Mouse (Mus musculus): ENCODE measurements around the gene Fam155a. TPM values are rescaled to one million over a fixed set of nuclear protein-coding genes. Genes with fewer than 3 reads are reported as not detected.

The Fam155a gene
- total RNA-seq, 2 experiments from 2014 or later, result not detected

DNA sequence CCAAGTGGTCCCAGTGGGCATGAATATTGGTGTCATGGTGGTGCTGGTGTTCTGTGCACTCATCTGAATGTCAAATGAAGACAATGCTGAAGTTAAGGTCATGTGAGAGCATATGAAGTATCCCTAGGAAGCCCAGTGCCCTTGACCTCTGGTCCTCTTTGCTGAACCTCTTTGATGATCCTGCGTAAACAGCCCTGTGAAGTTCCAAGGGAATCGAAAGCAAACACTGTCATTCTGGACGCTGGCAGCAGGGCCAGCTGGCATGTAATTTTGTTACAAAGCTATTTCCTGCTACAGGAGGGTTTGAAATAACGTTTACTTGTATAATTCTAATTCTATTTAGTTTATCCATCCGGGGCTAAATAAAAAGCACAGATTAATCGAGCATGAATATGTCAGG, 270.2 kb downstream of the Fam155a start:
- DNase-seq, result no peak
- intact Hi-C loops (cut with DNase I), result no loop called here

DNA sequence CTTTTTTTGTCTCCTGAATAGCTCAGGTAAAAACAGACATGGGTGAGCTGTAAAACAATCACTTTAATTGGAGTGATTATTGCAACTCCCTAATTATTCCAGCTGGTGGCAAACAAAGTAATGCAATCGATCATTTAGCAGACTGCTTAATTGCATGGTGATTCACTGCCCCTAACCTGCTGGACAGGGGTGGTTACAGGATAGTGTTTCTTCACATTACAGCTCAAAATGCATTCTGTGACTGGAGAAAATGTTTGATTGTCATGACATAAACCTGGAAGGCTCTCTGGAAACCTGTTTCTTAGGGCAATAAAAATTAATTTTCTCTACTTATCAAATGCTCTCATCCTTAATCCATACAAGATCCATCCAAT, 276.7 kb downstream of the Fam155a start:
- intact Hi-C loops (cut with DNase I), result no loop called here
- no peak for DNase-seq

DNA sequence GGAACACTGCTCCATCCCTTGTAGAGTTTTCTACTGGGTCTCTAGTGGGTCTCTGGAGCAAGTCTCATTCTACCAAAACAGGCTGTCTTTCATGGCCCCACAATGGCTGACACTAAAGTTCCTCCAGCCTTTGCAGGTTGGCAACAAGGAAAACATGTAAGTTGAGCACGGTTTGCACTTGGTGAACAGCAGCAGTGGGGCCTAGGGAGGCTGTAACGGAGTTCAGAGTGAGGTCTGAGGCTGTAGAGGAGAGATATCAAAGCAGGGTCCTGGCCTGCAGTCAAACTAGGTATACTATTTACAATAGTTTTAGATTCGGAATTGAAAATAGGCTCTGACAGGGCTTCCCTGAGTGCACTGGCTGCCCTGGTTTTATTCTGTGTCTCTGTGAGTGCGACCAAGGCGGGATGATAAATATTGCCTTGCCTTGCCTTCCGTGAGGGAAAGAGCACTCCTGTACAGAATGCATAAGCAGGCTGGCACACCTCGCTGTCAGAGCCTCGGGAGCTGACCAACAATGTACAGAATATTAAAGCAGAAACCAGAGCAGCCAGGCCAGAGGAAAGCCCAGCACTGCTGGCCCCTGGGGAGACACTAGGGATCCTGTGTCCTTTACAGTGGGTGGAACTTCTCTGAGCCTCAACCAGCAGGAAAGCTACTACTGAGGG, 277.3 kb downstream of the Fam155a start:
- no peak for DNase-seq
- intact Hi-C loops (cut with DNase I), result no loop called here

- DNase-seq, result no peak
- intact Hi-C loops (cut with DNase I), result no loop called here
These were observed 288.4 kb downstream of the Fam155a start for GRCm38 (mm10) chr8:9482565-9482964.

DNA sequence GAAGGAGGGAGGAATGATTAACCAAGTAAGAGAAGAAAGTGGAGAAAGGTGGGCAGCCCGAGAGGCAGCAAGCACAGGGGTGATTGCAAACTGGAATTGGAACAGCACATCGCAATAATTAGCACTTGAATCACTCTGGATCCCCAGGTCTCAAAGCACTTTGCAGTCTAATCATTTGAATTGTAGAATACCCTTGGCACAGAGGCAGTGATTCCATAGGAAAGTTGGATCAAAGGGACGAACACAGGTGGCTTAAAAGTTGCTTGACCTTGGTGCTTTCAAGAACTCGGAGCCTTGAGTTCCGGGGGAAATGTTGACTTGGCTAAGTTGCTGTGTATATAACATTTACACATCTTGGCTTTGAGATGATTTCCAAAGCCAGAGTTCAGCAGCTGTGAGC, 299.7 kb downstream of the Fam155a start:
- intact Hi-C loops (cut with DNase I), result no loop called here
- no peak for DNase-seq

DNA sequence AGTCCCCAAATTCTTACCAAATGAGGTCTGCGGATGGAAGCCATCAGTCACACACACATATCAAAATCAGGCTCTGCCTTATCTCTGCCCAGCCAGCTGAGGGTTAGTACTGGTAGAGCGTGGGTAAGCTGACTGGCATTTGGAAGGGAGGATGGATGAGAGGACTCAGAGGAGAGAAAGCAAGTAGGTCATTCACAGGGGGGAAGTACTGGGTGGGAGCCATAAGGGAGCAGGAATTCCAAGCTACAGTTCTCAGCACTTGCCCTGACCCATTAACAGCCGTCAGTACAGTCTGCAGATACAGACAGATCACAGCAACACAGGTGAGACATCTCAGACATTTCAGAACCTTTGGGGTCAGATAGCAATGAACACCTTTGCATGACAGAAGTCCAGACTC, 300.8 kb downstream of the Fam155a start:
- intact Hi-C loops (cut with DNase I), result no loop called here
- DNase-seq, result no peak

DNA sequence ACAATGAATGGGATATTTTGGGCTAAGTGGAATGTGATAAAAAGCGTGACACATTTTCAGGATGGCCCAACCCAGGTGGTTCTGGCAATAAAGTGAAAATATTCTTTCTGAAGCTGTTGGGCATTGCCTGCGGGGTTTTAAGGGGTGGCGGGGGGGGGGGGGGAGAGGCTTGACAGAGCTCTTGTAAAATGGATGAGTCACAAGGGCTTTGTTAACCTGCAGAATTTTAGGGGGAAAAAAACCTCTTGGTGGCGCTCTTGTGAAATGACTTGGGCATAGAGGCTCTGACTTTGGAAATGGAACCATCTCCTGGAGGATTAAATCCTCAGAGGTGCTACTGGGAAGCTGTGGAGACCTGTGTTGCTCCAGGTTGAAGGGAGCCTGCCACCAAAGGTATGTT, 309.9 kb downstream of the Fam155a start:
- intact Hi-C loops (cut with DNase I), result no loop called here
- no peak for DNase-seq

DNA sequence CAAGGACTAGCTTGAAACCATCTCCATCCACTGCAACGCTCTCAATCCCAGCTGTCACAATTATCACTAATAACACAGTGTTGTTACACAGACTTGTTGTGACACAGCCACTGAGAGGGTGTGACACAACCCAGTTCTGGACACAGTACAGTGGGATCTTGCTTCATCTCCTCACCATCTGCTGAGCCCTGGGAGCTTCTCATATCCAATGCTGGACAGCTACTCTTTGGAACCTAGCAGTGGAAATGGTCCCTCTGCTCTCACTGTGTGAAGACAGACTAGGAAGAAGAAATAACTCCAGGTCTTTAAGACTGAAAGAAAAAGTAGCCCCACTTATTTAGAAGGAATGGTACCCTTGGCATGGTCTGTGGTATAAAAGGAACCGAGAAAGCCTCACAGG, 310.3 kb downstream of the Fam155a start:
- DNase-seq, result no peak
- intact Hi-C loops (cut with DNase I), result no loop called here

DNA sequence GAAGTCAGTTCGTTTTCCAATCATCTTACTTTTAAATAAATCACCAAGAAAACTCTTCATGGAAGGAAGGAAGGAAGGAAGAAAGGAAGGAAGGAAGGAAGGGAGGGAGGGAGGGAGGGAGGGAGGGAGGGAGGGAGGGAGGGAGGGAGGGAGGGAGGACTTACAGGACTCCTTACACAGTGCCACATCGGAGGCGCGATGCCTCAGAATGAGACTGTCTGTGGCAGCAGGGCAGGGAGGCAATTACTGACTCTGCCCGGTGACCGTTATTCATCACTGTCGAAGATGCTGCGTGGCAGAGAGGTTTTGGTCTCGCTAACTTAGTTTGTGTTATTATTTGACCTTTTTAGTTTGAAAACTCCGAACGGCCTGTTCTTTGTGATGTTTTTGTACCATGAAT, 312.3 kb downstream of the Fam155a start:
- no peak for DNase-seq
- intact Hi-C loops (cut with DNase I), result no loop called here

DNA sequence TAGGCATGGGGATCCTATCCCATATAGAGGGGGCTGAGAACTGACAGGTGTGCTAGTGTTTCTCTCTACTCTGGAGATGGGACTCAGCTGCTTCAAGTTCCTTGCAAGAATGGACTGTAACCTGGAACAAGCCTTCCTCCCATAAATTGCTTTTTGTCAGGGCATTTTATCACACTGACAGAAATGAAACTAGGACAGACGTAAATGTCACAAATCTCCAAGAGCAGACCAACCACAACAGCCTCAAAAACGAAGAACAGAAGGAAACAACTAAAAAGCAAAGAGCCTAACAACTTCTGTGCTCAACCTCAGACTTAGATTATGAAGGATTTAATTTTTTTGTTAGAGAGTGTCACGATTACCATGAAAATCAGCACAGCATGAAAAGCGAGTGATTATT, 315.8 kb downstream of the Fam155a start:
- intact Hi-C loops (cut with DNase I), result no loop called here
- DNase-seq, result no peak

GRCm38 (mm10) chr8:9453742-9454141, 317.2 kb downstream of the Fam155a start:
- intact Hi-C loops (cut with DNase I), result no loop called here
- no peak for DNase-seq

- intact Hi-C loops (cut with DNase I), result no loop called here
- DNase-seq, result no peak
These were observed 319.4 kb downstream of the Fam155a start for GRCm38 (mm10) chr8:9451543-9451942.

- intact Hi-C loops (cut with DNase I), result no loop called here
- DNase-seq, result no peak
These were observed 322.3 kb downstream of the Fam155a start for GRCm38 (mm10) chr8:9448613-9449012.

DNA sequence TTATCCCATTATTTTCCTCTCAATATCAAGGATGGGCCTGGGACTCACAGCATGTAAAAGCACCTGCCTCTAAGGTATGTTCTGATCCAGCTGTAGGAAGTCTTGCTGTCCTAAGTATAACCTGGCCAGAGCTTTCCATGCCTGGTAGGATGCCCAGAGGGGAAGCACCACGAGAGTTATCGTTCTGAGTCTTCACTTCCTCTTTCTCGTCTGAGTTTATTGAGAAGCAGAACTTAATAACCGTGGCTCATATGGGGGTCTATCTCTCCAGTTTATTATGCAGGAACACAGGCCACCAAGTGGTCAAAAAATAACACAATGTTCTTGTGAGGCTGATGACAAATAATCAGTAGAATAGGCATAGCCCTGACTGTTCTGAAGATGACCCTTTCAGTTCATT, 333.1 kb downstream of the Fam155a start:
- intact Hi-C loops (cut with DNase I), result no loop called here
- DNase-seq, result no peak

DNA sequence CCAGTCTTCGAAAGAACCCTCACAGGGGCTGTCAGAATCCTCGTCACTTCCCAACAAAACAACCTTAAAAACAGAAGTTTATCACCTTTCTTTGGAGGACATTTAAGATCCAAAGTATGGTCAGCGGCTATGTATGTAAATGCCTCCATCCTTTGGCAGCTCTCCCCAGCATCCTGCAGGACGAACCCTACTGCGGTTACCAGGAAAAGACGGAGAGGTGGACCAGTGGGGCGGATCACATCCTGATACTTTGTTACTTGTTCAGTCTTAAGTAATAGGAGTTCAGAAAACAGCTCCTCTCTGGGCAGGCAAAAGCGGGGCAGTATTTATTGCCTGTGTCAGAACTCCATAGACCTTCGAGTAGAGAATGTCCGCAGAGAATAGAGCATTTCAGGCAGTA, 335.5 kb downstream of the Fam155a start:
- no peak for DNase-seq
- intact Hi-C loops (cut with DNase I), result no loop called here

DNA sequence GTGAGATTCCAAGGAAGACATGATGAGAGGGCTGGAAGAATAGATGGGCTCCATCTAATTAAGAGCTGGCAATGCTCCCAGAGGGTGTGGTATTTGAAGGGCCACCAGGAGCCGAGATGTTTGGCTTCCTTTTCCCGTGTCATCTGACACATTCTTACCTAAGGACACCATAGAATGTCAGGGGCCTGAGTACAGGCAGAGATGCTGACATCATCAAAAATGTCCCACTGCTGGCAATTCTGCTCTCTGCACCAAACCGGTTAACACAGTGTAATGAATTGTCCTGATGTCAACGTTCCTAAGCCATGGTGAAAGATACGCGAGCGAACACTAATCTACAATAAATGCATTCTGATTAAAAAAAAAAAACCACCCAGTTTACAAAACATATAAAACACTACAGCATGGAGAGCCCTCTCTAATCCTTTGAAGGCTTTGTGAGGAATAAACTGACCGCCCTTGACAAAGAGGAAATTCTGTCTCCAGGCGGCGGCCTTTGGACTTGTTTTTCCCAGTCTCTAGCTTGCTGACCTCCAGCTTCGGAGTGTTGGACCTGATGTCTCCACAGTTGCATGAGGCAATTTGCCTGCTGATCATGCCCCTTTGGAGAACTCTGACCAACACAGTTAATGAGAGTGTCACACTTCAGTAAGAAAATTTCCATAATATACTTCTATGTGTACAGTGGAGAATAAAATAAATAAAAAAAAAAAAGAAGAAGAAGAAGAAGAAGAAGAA, 338.2 kb downstream of the Fam155a start:
- DNase-seq, result no peak
- intact Hi-C loops (cut with DNase I), result no loop called here

GRCm38 (mm10) chr8:9428846-9429245, 342.1 kb downstream of the Fam155a start:
- DNase-seq, result no peak

GRCm38 (mm10) chr8:9424069-9424468, 346.9 kb downstream of the Fam155a start:
- intact Hi-C loops (cut with DNase I), result no loop called here
- no peak for DNase-seq

More at GRCm38 (mm10) chr8:9428846-9429245, 342.1 kb downstream of the Fam155a start:
- intact Hi-C loops (cut with DNase I), result no loop called here

DNA sequence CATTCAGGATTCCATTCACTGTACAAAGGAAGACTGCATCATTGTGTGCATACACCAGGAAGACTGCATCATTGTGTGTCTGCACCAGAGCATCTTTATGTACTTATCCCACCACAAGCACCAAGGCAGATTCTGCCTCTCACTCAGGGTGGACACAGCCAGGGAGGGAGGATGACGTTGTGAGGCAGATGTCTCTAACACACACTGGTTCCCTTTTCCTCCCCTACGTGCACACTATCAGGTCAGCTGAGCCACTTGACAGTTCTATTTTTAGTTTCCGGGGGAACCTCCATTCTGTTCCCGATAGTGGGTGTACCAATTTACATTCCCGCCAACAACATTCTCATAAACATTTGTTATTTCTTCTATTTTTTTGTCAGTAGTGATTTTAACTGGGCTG, 347.4 kb downstream of the Fam155a start:
- no peak for DNase-seq
- intact Hi-C loops (cut with DNase I), result no loop called here

DNA sequence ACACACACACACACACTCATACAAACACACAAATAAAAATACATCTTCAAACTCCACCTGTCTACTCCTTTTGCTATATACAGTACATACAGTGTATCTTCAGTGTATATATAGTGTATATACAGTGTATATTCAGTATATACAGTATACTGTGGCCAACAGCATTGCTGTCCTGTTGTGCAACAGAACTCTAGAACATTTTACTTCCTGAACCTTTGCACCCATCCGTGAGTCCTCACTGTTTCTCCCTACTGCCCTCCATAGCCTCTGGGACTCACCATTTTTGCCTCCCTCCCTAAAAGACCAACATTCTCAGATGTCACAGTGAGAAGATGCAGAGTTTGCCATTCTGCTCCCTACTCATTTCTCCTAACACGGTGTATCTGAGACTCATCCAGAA, 347.8 kb downstream of the Fam155a start:
- intact Hi-C loops (cut with DNase I), result no loop called here
- DNase-seq, result no peak

- intact Hi-C loops (cut with DNase I), result no loop called here
These were observed 351.8 kb downstream of the Fam155a start for GRCm38 (mm10) chr8:9418856-9419800.

DNA sequence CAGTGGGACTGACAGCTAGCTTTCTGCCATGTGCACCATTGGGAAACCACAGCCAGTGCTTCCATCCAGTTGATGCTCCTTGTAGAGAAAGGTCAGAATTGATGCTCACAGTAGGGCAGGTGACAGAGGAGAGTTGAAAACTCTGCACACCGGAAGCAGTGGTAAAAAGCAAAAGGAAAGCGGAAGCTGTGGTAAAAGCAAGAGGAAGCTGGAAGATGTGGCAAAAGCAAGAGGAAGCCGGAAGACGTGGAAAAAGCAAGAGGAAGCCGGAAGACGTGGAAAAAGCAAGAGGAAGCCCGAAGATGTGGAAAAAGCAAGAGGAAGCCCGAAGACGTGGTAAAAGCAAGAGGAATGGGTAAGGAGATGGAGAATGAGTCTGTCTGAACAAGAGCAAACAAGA, 354.8 kb downstream of the Fam155a start:
- DNase-seq, result no peak
- intact Hi-C loops (cut with DNase I), result no loop called here

More at GRCm38 (mm10) chr8:9418856-9419800, 351.8 kb downstream of the Fam155a start:
- no peak for DNase-seq

Measured in heart, postnatal 10 days (tissue).